Mouse (Mus musculus): ENCODE measurements around the gene Fgfr2.

Fgfr2 gene

DNA sequence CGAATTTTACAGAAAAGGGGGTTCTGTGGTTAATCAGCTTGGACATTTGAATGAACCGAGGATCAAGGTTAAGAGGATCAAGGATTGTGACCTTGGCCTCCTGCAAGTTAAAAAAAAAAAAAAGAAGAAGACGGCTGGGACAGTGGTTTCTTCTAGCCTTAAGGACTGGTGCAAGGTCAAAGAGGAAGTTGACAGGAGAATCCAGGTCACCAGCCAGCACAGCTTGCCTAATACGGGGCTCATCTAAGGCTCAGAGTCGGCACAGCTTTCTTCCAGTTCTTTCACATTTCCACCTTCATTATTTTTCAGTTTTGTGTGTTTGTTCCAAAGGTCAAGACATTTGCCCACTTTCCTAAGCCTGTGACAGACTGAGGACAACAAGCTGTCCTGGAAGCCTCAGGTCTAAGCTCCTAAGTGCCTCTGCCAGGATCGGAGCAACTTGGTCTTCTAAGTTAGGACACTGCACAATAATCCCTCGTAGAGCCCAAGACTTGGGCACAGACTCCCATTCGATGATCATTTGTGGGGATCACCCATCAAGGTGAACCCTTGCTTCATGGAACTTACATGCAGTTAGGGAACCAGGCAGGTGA is 2532.2 kb downstream of the Fgfr2 start:
- no peak for DNase-seq

DNA sequence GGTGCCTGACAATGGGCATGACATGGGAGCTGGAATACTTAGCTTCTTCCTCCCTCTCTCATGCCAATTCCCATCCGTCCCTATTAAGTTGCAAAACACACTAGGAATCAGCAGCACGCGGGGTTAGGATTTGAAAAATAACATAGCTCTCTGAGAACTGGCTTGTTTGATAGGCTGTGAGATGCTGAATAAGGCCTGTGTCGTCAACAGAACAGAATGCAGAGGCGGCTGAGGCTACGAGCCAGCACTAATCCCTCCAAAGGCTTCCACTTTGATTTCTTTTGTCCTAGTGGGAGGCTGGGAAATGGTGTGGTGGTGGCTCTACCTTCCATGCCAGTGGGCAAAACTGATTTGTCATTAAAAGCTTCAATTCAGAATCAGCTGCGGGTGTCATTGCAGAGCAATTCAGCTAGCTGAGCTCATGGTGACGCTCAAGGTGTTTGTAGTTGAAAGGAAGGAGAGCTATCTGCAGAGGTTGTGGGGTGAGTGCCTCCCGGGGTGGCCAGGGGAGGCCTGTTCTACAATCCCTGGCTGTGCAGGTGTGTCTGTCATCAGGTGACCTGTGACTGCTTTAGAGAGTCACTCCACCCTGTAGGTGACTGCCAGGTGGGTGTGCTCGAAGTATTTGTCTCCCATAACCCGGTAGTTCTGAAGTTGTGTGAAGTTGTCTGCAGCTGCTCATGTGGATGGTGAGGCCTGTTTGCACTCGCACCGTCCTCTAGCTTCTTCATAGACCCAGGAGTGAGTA is 2532.9 kb downstream of the Fgfr2 start:
- DNase-seq = no peak

DNA sequence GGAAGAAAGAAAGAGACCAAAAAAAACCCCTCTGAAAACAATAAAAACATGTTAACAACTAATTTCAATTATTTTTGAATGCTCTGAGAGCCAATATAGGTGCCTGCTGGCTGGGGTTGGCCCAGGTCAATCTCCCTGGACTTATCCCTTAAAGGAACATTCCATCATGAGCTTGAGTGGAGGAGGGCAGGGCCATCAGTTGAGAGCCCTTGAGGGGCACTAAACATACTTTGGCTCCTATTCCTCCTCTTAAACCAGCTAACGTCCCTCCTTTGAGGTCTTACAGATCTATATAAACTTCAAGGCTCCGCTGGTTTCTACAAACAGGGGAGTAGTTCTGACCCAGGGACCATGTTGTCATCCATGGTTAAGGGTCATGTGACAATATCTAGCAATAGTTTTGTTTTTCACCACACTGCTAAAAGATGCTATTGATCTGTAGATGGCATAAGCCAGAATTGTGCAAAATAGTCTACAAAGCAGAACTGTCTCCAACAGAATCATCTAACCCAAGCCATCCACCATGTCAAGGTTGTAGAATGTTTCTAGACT is 2536.6 kb downstream of the Fgfr2 start:
- no peak for DNase-seq

DNA sequence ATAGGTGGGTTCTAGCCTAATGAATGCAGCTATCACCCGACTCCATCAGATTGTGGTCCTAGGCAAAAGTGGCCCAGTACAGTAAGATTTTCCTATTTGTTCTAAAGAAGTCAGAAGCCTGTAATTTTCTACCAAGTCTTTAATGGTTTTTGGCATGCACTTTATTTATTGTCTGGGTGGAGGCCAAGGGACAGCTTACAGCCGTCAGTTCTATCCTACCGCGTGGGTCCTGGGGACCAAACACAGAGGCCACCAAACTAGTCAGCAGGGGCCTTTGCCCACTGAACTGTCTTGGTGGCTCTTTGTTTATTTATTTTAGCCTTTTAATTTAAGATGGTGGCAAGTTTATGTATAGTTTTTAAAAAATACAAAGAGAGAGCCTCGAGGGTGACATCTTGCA is 2544.5 kb downstream of the Fgfr2 start:
- DNase-seq = no peak

DNA sequence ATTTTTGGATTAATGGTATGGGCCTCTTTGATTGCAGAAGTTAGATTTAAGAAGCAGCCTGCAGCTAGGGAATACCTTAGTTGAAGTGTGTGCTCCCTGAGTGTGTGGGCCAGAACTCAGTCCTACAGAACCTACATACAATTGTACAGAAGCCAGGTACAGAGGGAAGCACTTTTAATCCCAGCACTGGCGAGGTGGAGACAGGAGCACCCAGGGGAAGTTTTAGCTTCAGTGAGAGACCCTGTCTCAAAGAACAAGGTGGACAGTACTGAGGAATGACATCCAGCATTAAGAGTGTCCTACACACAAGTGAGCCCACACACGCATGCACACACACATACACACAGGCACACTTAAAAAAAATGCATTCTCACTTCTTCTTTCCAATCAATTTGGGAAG is 2545.1 kb downstream of the Fgfr2 start:
- no peak for DNase-seq

DNA sequence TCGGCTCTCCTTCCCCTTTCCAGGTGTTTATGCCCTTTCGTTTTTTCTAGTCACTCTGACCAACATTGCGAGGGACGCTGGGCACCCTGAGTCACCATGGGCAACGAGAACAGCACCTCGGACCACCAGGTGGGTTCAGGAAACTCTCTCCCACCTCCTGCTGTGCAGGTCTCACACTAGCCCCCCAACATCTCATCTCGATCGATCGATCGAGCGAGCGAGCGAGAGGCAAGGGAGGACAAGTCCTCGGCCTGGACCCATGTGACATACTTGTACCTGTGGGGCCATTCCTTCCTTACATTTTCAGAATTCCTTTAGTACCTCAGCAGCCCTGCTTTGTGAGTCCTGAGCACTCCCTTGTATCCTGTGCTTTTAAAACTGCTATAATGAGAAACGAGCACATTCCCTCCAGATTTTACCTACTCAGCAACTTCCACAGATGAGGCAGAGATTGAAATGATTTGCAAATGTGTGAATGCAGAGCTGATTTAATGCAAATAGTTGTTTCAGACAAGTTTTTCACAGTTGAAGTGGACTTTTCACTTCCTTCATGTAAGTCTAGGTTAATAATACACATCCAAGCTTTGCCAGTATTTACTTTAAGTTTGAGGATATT is 2545.7 kb downstream of the Fgfr2 start, which contains the start of gene Tacc2:
Gene Tacc2, plus strand, starts transcription at position 51 of the 616 bp plus-strand sequence.
- DNase-seq = no peak

DNA sequence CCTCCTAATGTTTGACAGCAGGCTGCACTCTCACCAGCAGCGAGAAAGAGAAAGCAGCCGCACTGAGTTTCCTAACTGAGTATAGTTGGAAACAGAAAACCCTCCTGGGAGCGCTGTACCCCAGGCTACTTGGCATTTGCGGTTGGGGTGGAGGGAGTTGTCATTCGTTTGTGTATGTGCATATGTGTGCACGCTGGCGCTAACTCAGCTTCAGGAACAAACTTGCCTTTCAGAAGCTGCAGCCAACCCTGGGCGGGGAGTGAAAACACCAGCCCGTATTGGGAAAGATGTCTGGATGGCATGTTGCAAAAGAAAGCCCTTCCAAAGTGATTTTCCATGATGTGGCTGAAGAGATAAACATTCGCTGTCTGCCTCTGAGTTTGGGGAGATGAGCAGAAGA is 2546.2 kb downstream of the Fgfr2 start:
- peak; percentile 25 for DNase-seq

DNA sequence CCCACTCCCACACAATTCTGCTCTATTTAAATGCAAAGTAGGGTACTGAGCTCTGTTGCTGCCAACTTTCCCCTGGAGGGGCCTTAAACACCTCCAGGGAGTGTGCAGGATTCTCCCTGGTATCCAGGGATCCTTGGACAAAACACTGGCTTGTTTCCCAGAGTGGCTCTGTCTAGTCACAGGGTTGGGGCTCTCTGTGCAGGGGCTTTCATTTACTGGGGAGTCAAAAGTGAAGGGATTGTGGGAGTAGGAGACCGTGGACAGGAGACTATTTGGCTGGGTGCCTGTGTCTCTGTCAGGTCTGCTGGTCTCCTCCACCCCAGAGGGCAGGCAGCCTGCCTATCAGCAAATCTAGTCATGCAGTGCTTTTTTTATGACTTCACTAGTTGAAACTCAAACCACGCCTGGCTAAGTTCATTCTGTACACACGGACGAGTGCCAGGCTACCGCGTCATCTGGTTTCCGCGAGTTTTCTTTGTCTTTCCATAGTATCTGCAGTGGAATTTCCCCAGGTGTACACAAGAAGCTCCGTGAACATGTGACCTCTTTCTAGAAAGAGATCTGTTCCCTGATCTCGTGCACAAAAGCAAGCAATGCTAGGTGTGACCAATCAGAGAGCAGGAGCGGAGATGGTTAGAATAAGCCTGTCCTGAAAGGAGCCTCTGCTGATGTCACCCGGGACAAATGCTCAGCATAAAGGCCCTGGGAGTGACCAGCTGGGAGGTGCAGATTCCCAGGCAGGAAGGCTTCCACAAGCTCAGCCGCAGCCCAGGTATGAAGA is 2548.7 kb downstream of the Fgfr2 start:
- no peak for DNase-seq

DNA sequence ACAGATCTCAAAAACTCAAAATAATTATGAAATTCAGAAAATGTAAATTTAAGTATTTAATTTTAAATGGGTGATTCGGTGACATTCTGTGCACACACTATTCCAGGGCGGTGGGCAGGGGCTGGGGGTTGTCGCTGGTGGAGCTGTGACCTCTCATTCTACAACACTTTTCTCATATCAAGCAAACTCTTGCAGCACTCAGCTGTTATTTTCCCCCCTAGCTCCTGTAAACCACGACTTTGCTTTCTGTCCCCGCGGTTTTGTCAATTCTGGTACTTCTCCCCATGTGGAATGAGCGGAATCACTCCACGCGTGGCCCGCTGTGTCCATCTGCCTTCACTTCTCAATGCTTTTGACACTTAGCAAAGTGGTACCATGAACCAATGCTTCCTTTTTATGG is 2549.4 kb downstream of the Fgfr2 start:
- no peak for DNase-seq

DNA sequence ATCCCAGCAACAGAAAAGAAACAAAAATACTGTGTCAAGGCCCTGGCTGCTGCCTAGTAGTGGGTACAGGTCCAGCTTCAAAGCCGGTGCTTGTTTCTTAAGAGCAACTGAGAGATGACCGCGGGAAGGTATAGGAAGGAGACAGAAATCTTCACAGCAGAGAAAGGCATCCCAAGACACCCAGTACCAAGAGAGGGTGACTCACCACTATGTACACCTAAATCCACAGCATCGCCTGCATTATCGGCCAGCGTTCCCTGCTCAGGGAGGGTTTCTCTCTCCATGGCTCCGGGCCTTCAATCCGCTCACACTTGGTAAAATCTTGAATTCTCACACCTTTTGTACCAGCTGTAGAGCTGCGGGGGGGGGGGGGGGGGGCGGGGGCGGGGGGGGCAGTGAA is 2550.3 kb downstream of the Fgfr2 start, which contains the start of gene Nsmce4a:
Gene Nsmce4a, minus strand, starts transcription at position 298 of the 400 bp plus-strand sequence.
- no peak for DNase-seq

DNA sequence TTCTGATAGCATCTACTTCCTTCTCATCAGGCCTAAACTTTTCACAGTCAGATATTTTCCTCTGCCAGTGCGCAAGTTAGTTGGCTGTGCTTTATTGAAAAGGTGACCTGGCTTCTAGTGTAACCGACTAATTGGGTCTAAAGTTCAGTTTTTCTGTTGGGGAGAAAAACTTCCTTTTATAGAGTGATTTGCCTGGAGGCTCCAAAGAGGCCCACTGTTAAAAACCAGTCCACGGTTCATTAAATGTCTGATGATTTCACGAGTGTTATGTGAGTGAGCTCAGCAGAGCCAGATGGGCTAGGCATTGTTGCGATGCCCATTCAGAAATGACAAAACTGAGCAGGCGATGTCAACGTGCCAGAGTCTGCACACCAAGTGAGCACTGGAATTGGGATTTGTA is 2552.7 kb downstream of the Fgfr2 start:
- DNase-seq = no peak

DNA sequence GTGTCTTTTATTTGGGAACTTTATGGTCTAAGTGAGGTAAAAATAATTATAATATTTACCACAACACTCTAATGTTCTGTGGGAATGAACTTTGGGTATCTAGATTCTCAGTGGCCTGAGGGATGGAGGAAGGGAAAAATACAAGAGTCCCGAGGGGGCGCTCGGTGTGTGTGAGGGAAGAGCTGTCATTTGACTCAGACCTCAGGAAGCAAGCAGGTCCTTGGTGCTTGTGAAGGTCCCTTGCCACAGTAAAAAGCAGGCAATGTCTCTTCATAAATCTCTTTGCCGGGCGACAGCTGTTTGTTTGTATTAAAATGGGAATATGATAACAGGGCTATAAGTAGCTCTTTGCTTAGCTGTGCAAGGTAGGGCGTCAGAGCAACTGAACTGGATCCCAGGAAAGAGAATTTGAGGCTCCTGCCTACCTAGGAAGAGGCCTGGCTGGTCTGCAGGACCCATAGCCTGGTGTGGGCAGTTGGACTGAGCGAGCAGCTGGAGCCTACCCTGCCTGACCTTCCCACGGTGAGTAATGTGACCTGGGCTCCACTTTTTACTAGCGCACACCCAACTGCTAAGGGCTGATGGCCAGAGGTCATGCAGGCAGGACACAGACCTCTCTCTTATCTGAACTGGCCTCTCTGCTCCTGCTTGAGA is 2554.2 kb downstream of the Fgfr2 start:
- DNase-seq = no peak

DNA sequence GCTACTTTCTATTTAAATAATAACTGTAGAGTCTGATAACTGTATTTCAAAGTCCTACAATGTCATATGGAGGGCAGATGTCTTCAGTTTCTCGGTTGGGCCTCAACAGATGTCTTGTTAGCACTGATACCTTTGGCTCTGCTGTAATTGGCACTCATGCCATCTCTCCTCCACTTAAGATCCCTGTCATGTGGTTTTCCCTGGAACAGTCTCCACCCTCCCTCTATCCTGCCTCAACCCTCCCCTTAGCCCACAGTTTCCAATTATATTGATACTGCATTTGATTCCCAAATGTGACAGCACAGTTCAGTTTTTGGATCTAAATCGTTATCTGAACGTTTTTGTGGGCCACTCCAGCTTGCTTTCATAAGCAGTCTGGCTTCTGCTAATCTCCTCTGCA is 2558.6 kb downstream of the Fgfr2 start:
- no peak for DNase-seq

DNA sequence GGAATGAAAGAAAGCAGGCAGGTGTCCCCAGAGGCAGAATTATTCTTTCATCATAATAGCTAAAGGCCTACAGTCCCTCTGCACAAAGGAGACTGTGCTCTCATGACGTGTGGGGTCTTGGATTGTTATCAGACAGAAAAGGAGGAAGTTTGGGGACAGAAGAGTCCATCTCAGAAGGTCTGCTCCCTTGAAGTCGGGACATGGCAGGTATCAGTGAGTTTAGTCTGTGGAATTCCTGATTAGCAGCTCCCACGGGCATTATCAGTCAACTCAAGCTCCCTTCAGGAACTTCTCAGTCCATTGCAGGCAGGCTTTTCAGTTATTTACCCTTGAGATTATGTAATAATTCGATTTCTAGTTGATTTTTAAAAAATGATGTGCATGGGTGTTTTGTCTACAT is 2559.3 kb downstream of the Fgfr2 start:
- DNase-seq = no peak

DNA sequence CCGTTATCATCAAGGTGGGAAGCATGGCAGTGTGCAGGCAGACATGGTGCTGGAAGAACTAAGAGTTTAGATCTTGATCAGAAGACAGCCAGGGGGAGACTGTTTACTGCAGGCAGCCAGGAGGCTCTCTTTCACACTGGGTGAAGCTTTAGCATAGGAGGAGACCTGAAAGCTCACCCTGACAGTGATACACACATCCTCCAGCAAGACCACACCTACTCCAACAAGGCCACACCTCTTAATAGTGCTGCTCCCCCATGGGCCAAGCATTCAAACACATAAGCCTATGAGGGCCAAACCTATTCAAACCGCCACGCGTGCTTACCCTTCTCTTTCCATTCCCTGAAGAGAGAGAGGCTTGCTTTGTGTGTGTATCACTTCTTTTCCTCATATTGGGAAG is 2559.9 kb downstream of the Fgfr2 start:
- no peak for DNase-seq

DNA sequence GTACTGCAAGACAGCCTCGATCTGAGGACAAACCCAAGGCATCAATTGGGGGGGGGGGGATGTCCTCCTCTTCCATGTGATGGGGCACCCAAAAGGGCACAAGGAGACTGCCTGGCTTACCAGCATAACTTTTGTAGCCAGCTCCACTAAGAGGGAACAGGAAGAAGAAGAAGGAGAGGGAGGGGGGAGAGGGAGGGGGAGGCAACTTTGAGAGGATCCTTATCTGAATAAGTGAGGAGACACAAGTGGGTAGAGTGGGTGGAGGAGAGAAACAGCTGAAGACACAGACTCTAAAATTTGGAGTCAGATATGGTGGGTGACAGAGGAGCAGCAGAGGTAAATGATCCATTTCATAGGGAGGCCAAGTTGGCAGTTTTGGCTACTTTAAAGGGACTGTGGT is 2562.2 kb downstream of the Fgfr2 start:
- no peak for DNase-seq

DNA sequence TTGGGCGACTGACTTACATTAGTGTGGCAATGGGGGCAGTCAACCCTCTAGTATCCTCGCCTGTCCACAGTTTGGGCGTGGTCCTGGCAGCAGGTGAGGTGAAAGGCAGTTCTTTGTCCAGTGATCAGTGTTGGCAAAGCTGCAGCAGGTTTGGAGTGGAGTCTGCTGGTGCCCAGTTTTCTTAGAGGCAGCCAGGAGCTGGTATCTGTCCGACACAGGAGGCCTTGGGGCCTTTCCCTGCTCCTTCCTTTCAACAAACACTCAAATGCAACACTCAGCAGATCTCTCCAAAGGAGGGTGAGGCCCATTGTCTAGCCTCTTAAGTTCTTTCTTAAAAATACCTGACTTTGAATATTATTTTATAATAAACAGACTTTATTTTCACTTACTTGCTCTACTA is 2564.6 kb downstream of the Fgfr2 start:
- no peak for DNase-seq

DNA sequence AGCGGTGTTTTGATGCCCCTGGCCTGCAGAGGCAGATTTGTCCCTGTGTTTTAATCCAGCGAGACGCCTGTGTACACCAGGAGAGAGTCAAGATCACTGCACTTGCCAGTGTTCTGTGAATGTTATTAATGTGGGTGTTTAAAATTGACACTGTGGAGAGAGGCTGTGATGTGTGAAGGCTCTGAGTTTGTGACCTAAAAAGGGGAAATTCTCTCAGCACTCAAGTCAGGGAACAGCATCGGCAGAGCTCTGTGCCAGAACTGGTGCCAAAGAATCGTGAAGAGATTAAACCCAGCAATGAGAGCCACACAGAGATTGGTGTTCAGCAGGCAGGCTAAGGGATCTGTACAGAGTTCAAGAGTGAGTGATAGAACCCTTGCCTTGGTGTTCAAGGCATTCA is 2567.6 kb downstream of the Fgfr2 start:
- no peak for DNase-seq

DNA sequence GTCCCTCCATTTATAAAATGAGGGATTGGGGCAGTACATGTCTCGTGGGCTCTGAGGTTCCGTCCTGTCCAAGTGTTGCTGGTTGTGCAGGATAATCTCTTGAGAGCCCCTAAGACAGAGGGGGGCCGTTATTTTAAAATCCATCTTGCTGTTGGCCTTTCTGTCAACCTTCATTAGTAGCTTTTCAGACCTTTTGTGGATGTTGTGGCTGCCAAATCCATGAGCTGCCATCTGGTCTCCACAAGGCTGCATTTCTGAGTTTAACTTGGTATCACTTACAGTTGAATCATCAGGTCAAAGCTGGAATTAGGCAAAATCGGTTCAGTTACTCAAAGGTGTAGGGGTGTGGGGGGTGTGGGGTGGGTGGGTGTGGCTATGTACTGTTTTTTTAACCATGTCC is 2569.8 kb downstream of the Fgfr2 start:
- no peak for DNase-seq

DNA sequence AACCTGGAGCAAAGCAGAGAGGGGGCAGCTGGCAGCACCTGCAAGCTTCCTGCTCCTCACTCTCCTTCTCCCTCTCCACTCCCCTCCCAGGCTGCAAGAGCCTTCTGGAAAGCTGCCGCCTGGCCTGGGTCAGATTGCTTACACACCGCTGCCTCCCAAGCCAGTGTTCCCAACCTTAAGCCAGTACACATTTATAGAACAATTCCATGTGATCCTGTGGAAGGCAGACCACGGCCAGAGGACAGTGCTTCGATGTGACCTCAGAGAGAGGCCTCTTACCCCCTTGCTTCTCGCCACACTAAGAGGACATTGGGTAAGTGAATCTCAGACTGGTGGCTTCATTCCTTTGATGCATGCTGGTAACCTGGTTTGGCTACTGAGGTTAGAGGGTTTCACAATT is 2570.4 kb downstream of the Fgfr2 start:
- no peak for DNase-seq

DNA sequence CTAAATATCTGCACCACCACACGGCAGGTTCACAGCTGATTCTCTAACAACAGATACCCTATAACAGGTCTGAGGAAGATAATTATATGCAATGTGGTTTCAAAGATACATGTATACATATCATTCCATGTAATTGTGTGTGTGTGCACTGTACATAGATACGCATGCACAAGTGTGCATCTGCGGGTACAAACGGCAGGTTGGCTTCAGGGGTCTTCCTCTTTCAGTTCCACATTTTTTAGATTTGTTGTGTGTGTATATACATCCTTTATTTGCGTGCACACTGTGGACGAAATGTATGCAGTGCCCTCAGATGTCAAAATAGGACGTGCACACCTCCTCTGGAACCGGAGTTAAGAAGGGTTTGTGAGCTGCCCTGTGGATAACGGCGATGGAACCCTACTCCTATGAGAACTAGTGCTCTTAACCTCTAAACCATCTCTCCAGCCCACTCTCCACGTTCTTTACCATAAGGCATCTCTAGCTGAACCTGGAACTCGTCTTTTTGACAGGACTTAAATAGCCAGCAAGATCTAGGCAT is 2575.4 kb downstream of the Fgfr2 start:
- DNase-seq = no peak

DNA sequence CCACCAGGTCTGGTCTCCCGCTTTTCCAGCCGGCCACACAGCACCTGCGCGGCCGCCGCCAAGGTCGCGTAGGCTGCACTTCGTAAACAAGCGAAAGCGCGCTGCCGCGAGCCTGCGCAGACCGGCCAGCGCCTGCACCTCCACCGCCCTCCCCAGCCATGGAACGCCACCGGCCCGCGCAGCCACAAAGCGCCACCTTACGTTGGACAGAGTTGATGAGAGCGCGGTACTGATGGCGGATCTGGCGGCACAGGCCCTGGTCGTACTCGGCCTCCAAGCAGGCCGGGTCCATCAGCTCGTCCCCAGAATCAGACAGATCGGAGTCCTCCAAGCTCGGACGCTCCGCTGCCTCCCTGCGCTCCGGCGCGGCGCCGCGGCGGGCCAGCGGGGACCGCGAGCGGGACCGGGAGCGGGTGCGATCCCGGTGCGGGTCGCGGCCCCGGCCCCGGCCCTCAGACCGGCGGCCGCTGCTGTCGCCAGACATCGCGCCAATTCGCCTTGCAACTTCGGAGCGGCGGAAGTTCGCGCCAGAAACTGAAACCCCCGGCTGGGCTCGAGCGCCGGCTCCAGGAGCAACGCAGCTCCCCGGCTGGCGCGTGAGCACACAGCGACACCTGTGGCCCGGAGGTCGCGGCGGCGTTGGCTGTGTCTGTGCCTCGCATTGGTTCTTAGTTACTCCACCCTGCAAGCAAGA is 2576.2 kb downstream of the Fgfr2 start:
- peak; percentile 93 for DNase-seq

Data from right cerebral cortex, adult 18-20 months (tissue).